Mouse (Mus musculus) limb, embryonic 11.5 days (tissue): ENCODE measurements around the gene Ttbk1. TPM values are rescaled to one million over a fixed set of nuclear protein-coding genes. Genes with fewer than 3 reads are reported as not detected.

Experiments
- ATAC-seq: fragments of 200-750 bp; cut with Nextera tagmentation; 2 replicates; pipeline ENCODE4 v1.8.0; 2017; ENCODE audit warnings: low read depth; ENCODE audit not compliant: insufficient number of reproducible peaks, low FRiP score, low TSS enrichment
- DNase-seq: peaks from one replicate; pipeline ENCODE4 v3.0.0-alpha.2; 2015; ENCODE audit warnings: low spot score
- H3K27ac ChIP-seq: fragments of 300-500 bp; sonication (generic); replicated peaks from 2 replicates; pipeline ENCODE4 v1.5.1; 2014; ENCODE audit warnings: low read depth, mild to moderate bottlenecking, low read length
- H3K27me3 ChIP-seq: fragments of 300-500 bp; sonication (generic); 2 replicates; pipeline ENCODE4 v1.6.1; 2014; ENCODE audit warnings: mild to moderate bottlenecking, low read length, mixed read lengths; ENCODE audit not compliant: control insufficient read depth, insufficient read depth
- H3K36me3 ChIP-seq: fragments of 300-500 bp; sonication (generic); 2 replicates; pipeline ENCODE4 v1.6.1; 2014; ENCODE audit warnings: mild to moderate bottlenecking, low read length, moderate library complexity, mixed read lengths; ENCODE audit not compliant: control insufficient read depth, insufficient read depth
- H3K4me1 ChIP-seq: fragments of 300-500 bp; sonication (generic); 2 replicates; pipeline ENCODE4 v1.6.1; 2014; ENCODE audit warnings: low read length, mixed read lengths; ENCODE audit not compliant: control insufficient read depth, insufficient read depth
- H3K4me2 ChIP-seq: fragments of 300-500 bp; sonication (generic); 2 replicates; pipeline ENCODE4 v1.6.1; 2014; ENCODE audit warnings: low read depth, mild to moderate bottlenecking, moderate library complexity; ENCODE audit not compliant: severe bottlenecking
- H3K4me3 ChIP-seq: fragments of 300-500 bp; sonication (generic); 2 replicates; pipeline ENCODE4 v1.5.1; 2014; ENCODE audit warnings: low read depth, low read length
- H3K9ac ChIP-seq: fragments of 300-500 bp; sonication (generic); 2 replicates; pipeline ENCODE4 v1.6.1; 2014; ENCODE audit warnings: mild to moderate bottlenecking, low read length
- H3K9me3 ChIP-seq: fragments of 300-500 bp; sonication (generic); 2 replicates; pipeline ENCODE4 v1.6.1; 2016; ENCODE audit warnings: low read length; ENCODE audit not compliant: control insufficient read depth
- WGBS: fragments of 180-500 bp; shearing (Covaris S2); extraction: QIAGEN DNeasy Blood & Tissue Kit; methylation state at CpG from one replicate; pipeline ENCODE4 v1.1.7; 2014; 5-methylcytosine and 5-hydroxymethylcytosine counted together
- polyA plus RNA-seq: library from polyadenylated mRNA; unstranded; fragments of >200 nt; fragmentation: Nextera tagmentation; extraction: Ambion mirVana; gene quantifications from 2 replicates; pipeline ENCODE4 v1.2.1, GENCODE M21; 2014

The Ttbk1 gene
- polyA plus RNA-seq, 1 experiment from 2014 or later: 0.27 TPM

GRCm38 (mm10) chr17:46446264-46446663 lies 41.2 kb downstream of the Ttbk1 start:
- peaks cover 10% of the 10 kb centered on the region; the same call in 1 of the 2 replicates for H3K4me1 ChIP-seq
- no peak overlapping the region for H3K9ac ChIP-seq
- no peak overlapping the region; the same call in 1 of the 2 replicates for H3K4me2 ChIP-seq
- WGBS: 88% methylated on average over 16 of the region's 16 CpGs
- H3K27me3 ChIP-seq: peaks cover 55% of the 10 kb centered on the region
- H3K9me3 ChIP-seq: no peaks in the 10 kb centered on the region
- H3K36me3 ChIP-seq: no peaks in the 10 kb centered on the region
- no peak overlapping the region for H3K4me3 ChIP-seq
- DNase-seq (no peak), ATAC-seq (no peak)
- no peak overlapping the region for H3K27ac ChIP-seq

GRCm38 (mm10) chr17:46444839-46445579 lies 42.5 kb downstream of the Ttbk1 start:
- Histone ChIP-seq H3K36me3 (no peaks in the 10 kb centered on the region), H3K9ac (peak overlapping the region; percentile 57; the same call in 1 of the 2 replicates), H3K4me2 (peak overlapping the region; percentile 61), H3K9me3 (no peaks in the 10 kb centered on the region), H3K4me3 (peak overlapping the region; percentile 25), H3K27ac (no peak overlapping the region), H3K4me1 (peaks cover 10% of the 10 kb centered on the region; the same call in 1 of the 2 replicates), H3K27me3 (peaks cover 55% of the 10 kb centered on the region)
- ATAC-seq: no peak
- no peak for DNase-seq
- WGBS: 1% methylated on average over 46 of the region's 50 CpGs

- no peak for ATAC-seq
- Histone ChIP-seq H3K4me1 (0 out of 2 replicates have a peak, but pooled peaks cover 3% of the 10 kb centered on the region), H3K27me3 (peaks cover 30% of the 10 kb centered on the region), H3K4me2 (no peak overlapping the region), H3K36me3 (no peaks in the 10 kb centered on the region), H3K27ac (no peak overlapping the region), H3K9ac (no peak overlapping the region), H3K4me3 (no peak overlapping the region), H3K9me3 (no peaks in the 10 kb centered on the region)
- DNase-seq: no peak
- 93% methylated on average over 10 of the region's 10 CpGs for WGBS
Measured at GRCm38 (mm10) chr17:46439176-46439575, 48.3 kb downstream of the Ttbk1 start.

- peaks cover 22% of the 10 kb centered on the region for H3K27me3 ChIP-seq
- no peak within 1 kb of the TSS for H3K4me2 ChIP-seq
- no peaks in the 10 kb centered on the region for H3K36me3 ChIP-seq
- 83% methylated on average over 4 of the region's 4 CpGs for WGBS
- DNase-seq (no peak), ATAC-seq (no peak)
- H3K27ac ChIP-seq: no peak within 1 kb of the TSS
- no peak within 1 kb of the TSS for H3K9ac ChIP-seq
- 0 out of 2 replicates have a peak, but pooled peaks cover 3% of the 10 kb centered on the region for H3K4me1 ChIP-seq
- no peak within 1 kb of the TSS for H3K4me3 ChIP-seq
- H3K9me3 ChIP-seq: no peaks in the 10 kb centered on the region
Measured at GRCm38 (mm10) chr17:46438298-46438873, 49.1 kb downstream of the Ttbk1 start, which contains the start of gene Slc22a7. Gene Slc22a7, minus strand, starts transcription at chr17:46438457.

GRCm38 (mm10) chr17:46436672-46437366 lies 50.7 kb downstream of the Ttbk1 start:
- no peak for ATAC-seq
- no peak overlapping the region for H3K27ac ChIP-seq
- no peak overlapping the region for H3K4me3 ChIP-seq
- peak overlapping the region; percentile 12; the same call in 1 of the 2 replicates for H3K4me2 ChIP-seq
- H3K9me3 ChIP-seq: no peaks in the 10 kb centered on the region
- no peaks in the 10 kb centered on the region for H3K4me1 ChIP-seq
- 24% methylated on average over 23 of the region's 23 CpGs for WGBS
- H3K9ac ChIP-seq: no peak overlapping the region
- no peaks in the 10 kb centered on the region for H3K36me3 ChIP-seq
- H3K27me3 ChIP-seq: peaks cover 7% of the 10 kb centered on the region; the same call in 1 of the 2 replicates
- peak; percentile 65 for DNase-seq

GRCm38 (mm10) chr17:46433627-46434026 lies 53.8 kb downstream of the Ttbk1 start:
- H3K27ac ChIP-seq: no peak overlapping the region
- H3K4me2 ChIP-seq: peak overlapping the region; percentile 42
- H3K9me3 ChIP-seq: no peaks in the 10 kb centered on the region
- no peaks in the 10 kb centered on the region for H3K36me3 ChIP-seq
- no peak overlapping the region for H3K4me3 ChIP-seq
- DNase-seq (peak; percentile 47), ATAC-seq (no peak)
- 4% methylated on average over 17 of the region's 17 CpGs for WGBS
- H3K9ac ChIP-seq: peak overlapping the region; percentile 22; the same call in 1 of the 2 replicates
- H3K27me3 ChIP-seq: peaks cover 5% of the 10 kb centered on the region; the same call in 1 of the 2 replicates
- H3K4me1 ChIP-seq: no peaks in the 10 kb centered on the region

GRCm38 (mm10) chr17:46428761-46429414 lies 58.6 kb downstream of the Ttbk1 start, which contains the start of gene Crip3:
Gene Crip3, plus strand, starts transcription at chr17:46428926.
- Histone ChIP-seq H3K9ac (no peak within 1 kb of the TSS), H3K36me3 (no peaks in the 10 kb centered on the region; the same call in 1 of the 2 replicates), H3K4me3 (no peak within 1 kb of the TSS), H3K9me3 (no peaks in the 10 kb centered on the region), H3K4me2 (peak within 1 kb of the TSS; percentile 43; the same call in 1 of the 2 replicates), H3K27me3 (peaks cover 2% of the 10 kb centered on the region; the same call in 1 of the 2 replicates), H3K27ac (no peak within 1 kb of the TSS), H3K4me1 (no peaks in the 10 kb centered on the region)
- 19% methylated on average over 17 of the region's 18 CpGs for whole genome bisulfite sequencing
- ATAC-seq (0 out of 2 replicates have a peak, but pooled peaks have one; percentile 21), DNase-seq (no peak)

- no peak overlapping the region for H3K4me2 ChIP-seq
- no peaks in the 10 kb centered on the region for H3K4me1 ChIP-seq
- no peaks in the 10 kb centered on the region; the same call in 1 of the 2 replicates for H3K36me3 ChIP-seq
- no peak overlapping the region for H3K9ac ChIP-seq
- DNase-seq: no peak
- peaks cover 2% of the 10 kb centered on the region; the same call in 1 of the 2 replicates for H3K27me3 ChIP-seq
- H3K9me3 ChIP-seq: no peaks in the 10 kb centered on the region
- H3K4me3 ChIP-seq: no peak overlapping the region
- no peak for ATAC-seq
- no peak overlapping the region for H3K27ac ChIP-seq
Measured at GRCm38 (mm10) chr17:46426496-46426895, 61.0 kb downstream of the Ttbk1 start.
